Mouse (Mus musculus) liver, adult 2 months (tissue): ENCODE measurements around the gene Prdx6b.

Experiments used
- CTCF ChIP-seq: fragments of 200-500 bp; IDR thresholded peaks from 2 replicates; pipeline ENCODE4 v1.5.1; 2011; ENCODE audit warnings: low read depth, low read length, control low read depth
- POLR2A ChIP-seq: fragments of 200-500 bp; IDR thresholded peaks from 2 replicates; pipeline ENCODE4 v1.6.1; 2011; ENCODE audit warnings: low read length, control low read depth; ENCODE audit not compliant: insufficient read depth; ENCODE audit errors: extremely low read depth

GRCm38 (mm10) chr2:80282214-80282613, 10.1 kb upstream of the Prdx6b start:
- no peak for TF ChIP-seq CTCF
- TF ChIP-seq POLR2A = no peak
